Mouse (Mus musculus) cerebral cortex, adult 2 months (tissue): Measurements from ENCODE around the gene Cdc20b.

ENCODE experiments used
- WGBS: fragments of 180-500 bp; shearing (Covaris S2); methylation state at CpG from one replicate; pipeline ENCODE4 v1.1.7; 2018; 5-methylcytosine and 5-hydroxymethylcytosine counted together

The Cdc20b gene

DNA sequence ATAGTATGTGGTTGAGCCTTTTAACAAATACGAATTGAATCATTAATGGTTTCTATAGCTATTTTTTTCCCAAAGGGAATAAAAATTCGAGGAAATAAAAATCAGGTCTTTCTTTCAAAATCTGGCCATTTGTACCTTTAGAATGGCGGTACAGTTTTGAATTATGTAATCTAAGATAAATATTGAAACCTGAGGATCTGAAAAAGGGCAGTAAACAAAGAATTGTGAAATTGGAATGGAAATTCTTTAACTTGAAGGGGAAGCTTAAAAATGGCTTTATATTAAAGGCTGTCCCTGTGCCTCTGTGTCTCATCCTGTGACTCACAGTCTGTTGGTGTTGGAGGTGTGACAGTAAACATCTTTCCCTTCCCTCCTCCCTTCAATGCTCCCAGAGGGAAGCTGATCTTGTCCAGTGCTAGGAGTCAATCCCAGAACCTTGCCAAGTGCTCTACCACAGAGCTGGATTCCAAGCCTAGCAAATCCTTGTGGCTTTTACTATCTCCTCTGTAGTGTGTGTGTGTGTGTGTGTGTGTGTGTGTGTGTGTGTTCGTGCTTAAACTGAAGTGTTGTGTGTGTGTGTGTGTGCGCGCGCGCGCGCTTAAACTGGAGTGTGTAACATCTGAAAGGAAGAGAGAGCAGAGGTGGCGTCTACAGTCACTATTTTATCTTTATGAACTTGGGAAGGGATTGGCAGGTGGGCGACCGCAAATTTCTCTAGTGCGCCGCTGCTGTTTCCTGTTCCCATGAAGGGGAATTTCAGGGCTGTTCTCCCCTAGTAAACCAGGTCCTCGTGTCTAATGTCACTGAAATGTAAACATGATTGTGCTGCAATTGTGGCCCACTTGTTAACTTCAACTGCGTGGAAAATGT lies 11.4 kb upstream of the Cdc20b start:
- whole genome bisulfite sequencing: 87% methylated on average over 17 of the region's 17 CpGs

DNA sequence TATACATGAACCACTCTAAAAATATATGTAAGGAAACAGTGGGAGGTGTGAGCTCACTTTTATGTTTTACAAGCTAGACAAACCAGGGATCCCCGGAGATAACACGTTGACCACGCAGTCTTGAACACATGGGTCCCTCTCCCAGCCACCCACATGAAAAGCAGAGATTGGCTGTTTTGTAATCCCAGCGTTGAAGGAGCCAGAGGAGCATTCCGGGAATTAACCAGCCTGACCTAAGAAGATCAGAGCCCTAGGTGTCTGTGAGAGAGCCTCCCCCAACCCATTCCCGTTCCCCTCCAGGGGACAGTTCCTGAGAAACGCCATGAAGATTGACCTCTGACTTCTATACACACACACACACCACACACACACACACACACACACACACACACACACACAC lies 3.6 kb upstream of the Cdc20b start:
- 6% methylated on average over 7 of the region's 7 CpGs for WGBS

DNA sequence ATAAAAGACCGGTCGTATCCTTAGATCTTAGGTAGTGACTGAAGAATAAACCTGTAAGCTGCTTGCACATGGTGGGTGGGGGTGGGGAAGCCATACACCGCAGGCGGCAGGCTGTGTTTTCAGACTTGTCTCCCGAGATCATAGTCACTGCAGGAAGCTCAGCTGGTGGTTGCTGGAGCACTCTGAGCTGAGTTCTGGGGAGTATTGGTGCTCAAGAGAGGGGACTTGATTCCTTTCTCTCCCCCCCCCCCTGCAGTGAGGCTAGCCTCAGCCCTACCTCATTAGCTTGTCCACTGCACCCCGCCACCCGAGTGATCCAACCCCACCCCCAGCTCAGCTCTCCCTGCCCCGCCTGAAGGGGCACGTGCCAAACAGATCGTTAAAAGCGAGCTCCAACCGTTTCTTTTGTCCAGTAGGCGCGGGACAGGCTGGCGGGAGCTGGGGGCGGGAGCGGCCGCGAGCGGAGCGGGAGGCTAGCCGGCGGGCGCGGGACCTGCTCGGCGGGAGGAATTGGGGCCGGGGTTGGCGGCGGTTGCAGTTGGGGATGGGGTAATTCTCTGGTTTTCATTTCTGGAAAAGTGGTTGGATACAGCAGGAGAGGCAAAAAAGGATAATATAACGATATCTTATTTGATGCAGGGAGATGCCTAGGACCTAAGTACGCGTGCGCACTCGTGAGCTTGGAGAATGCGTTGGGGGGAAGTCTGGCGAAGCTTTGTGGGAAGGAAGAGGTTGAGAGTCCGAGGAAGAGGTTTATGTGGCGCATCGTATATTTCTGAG lies 2.9 kb upstream of the Cdc20b start:
- WGBS: 1% methylated on average over 40 of the region's 40 CpGs

DNA sequence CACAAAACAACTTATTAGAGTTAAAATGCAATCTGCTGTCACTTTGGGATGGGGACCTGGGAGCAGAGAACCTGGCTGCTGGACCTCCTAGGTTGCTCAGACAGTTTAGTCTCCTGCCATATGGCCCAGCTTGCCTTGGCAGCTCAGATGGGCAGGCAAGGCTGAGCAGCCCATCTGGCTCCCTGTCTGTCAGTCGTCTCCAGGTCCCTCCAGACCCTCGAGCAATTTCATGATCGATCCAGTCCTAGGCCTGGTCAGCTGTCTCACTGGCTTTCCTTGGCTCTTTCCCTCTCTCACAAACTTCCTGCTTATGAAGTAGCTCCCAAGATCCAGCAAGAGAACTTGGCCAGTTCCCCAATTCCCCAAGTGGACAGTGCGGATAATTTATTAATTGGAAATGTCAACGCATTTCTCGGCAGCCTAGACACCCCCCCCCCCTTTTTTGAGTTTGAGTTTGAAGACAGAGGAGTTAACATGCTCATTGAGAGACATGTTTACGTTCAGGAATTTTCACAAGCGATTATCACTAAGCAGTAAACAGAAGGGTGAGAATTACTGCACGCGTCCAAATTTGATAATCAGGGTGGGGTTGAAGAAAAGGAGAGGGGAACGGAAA lies 532 bp upstream of the Cdc20b start:
- WGBS: 16% methylated on average over 11 of the region's 11 CpGs

DNA sequence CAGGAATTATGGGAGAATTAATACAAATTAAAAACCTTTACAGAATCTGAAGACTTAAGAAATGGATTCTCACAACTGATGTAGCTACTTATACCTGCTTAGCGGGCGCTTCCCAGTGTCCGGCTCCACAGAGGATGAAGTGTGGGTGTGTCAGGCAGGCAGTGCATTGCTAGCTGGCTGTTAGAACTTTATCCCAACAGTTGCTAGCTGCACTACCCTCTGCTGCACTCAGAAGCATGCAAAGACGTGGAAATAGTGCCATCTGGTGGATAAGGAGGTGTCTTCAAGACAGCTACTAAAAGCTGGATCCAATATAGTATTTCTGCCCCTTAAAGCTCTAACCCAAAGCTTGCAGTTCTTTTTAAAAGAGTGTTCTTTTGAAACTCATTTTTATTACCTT lies 941 bp downstream of the Cdc20b start:
- WGBS: 0% methylated on average over 4 of the region's 4 CpGs

DNA sequence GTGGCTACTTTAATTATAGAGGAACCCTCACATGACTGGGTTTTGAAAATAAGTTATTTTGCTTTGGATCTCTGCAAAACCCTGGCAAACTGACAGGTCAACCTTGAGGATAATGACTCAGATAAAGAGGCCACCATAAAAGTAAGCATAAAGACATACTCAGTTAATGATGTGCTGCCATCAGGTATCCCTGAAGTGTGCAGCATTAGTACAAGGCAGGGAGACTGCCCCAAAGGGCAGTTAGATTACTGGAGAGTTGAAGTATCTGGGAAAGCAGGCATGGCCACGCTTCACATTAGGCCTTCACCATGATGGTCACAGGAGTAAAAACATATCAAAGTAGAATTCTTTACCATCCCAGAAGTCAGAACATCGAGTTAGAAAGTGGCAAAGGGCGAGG lies 10.0 kb downstream of the Cdc20b start:
- WGBS: 80% methylated on average over 3 of the region's 3 CpGs

DNA sequence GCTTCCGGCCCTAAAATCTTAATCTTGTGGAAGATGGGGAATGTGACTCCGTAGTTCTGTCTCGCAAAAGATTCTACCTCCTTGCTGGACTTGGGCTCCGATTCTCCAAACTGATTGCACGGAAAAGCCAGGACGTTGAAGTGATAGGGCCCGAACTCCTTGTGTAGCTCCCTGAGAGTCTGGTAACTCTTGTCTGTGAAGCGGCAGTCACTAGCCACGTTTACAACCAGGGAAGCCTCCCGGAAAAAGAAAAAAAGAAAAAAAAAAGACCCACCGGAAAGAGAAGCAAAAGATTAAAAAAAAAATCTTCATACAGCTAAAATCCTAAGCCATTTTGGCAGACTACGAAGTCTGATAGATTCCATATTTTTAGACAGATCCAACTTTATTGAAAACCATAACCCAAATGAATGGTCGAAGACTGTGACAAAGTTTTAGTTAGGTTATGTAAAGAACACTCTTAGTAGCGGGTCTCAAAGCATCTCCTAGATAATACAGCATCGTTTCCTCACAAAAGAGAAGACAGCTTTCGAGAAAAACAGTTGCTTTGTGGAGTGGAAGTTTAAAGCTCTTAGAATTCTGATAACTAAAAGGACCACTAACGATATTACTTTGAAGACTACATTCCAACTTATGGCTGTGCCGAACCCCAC lies 10.7 kb downstream of the Cdc20b start:
- WGBS: 44% methylated on average over 18 of the region's 18 CpGs

DNA sequence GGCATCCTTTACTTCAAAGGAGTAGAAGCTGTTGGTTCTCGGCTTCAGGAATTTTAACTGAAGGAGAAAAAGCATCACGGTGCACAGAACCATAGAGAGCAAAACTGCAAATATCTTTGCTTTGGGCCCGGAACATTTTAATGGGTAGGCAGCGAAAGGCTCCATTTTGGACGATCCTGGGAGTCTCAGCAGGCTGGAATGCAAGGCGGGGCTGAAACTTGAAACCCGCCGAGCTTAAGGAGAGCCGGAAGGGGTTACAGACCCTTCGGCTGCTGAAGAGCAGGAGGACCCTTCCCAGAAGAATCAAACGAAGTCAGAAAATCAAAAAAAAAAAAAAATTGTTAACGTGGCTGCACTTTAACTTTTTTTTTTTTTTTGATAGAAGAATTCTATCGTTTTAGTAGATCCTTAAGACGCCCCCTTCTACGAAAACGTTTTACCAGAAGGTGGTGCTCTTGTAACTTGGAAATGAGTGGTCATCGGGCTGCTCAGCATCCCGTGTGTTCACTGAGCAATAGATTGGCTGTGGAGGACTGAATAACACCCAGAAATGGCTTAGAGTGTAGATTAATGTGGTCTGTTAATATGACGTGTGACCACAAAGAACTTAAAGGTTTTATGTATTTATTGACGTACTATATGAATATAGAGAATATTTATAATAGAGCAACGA lies 11.4 kb downstream of the Cdc20b start, which contains the start of gene Gpx8:
TSS of gene Gpx8 (minus strand) at position 200 of the 673 bp plus-strand sequence.
- 2% methylated on average over 21 of the region's 21 CpGs for WGBS

DNA sequence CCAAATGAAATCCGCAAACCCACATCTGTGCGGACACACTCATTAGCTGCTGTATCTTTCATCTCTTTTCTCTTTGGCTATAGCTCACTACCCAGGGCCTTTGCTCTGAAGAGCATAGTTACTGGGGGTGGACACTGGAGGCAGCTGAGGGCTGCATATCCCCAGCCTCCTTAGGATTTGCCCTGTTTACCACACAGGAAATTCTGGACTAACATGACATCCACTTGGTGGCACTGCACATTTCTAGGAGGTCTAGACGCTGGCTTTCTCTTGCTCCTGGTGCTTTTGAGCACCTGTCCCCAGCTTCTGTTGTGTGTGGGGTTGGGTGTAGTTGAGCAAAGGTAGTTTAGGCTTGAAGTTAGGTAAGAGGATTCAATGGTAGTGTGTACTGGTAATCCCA lies 12.7 kb downstream of the Cdc20b start:
- 70% methylated on average over 3 of the region's 3 CpGs for WGBS

DNA sequence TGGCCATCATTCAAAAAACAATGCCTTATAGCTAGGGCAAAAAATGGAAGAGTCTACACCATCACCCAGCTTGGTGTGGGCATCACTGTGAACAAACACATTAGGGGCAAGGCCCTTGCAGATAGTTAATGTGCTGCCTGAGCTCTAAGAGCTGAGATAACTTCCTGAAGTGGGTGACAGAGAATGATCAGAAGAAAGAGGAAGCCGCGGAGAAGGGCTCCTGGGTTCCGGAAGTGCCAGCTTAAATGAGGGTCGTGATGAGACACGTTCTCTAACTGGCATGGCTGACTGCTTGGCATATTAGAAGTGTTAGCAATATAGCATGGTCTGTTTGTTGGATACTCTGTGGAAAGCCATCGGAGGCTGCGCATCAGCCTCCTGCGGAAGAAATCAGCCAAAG lies 19.3 kb downstream of the Cdc20b start:
- 94% methylated on average over 8 of the region's 8 CpGs for WGBS

DNA sequence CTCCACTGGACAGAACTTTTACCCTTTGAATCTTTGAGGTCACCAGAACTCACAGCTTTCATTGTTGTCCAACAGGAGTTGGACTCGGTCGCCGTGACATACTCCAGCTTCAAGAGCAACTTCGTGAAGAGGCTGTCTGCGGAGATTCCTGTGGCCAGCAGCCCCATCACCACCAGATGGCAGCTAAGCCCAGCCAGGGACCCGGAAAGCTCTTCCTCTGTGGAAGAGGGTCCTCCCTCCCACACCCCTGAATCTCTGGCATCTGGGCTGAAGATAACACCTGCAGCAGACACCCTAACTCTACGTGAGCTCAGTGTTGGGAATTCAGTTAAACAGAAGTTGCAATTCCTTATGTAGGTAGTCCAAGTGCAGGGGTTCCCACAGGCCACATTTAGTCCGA lies 20.9 kb downstream of the Cdc20b start:
- 51% methylated on average over 8 of the region's 8 CpGs for WGBS

DNA sequence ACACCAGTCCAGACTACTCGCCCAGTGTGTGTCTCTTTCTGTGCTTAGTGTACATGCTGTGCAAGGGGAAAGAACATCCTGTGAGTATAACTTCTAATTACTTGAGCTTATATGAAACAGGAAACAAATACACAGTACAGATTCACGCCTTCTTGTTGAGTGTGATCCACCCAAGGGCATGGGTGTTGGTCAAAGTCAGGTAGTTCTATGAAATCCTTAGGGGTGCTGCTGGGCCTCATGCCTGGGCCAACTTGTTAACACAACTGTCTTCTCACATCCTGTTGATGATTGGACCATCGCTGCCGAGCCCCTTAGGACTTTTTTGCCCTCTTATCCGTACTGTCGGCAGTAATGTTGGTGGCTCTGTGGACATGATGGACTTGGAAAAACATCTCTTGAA lies 26.8 kb downstream of the Cdc20b start:
- WGBS: 87% methylated on average over 6 of the region's 6 CpGs

DNA sequence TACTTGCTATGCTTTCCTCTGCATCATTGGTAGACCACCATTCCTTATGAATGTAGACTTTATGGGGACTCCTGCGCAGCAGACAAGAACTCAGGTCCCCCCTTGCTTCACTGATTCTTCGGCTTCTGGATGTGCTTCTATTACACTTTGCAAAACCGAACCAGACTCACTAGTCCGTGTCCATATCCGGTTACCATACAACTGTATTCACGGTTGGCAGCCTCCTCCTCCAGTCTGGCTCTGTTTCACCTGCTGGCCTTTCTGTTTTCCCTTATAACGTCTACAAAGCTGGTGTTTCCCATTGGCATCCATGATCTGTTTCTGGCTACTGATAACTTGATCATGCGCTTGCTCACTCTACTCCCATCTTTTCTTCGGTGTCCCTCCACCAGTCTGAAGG lies 29.6 kb downstream of the Cdc20b start:
- 86% methylated on average over 9 of the region's 9 CpGs for WGBS

DNA sequence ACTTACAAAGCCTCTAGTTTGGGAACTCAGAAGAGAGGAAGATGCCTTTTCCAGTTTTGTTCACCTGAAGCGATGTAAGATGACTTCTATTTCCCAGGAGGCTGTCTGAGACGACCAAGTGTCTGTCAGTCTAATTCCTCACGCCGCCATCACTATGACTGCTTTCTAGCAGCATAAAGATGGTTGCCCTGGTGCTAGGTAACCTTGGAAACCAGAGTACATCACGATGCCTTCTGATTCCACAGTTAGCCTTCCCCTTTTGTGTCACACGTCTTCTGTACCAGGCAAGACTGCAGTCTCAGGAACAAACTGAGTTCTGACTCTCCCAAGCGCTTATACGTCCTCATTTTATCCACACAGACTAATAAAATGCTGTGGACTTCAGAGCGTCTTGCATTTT lies 44.1 kb downstream of the Cdc20b start:
- 63% methylated on average over 9 of the region's 9 CpGs for WGBS

DNA sequence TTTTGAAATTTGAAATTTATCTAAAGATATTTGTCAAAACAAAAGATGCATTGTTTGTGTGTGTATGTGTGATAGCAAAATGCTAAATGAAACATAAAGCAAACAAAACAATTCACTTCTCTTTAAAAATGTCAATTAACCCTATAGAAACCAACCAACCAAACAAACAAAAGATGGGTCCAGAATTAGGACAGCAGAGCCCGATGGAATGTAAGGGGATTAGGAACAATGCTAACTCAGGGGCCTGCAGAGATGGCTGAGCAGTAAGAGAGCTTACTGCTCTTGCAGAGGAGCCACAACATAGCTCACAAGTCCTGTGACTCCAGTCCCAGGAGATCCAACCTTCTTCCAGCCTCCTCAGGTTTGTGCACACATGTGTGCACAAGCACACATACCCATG lies 47.2 kb downstream of the Cdc20b start:
- 38% methylated on average over 1 of the region's 1 CpGs for WGBS

DNA sequence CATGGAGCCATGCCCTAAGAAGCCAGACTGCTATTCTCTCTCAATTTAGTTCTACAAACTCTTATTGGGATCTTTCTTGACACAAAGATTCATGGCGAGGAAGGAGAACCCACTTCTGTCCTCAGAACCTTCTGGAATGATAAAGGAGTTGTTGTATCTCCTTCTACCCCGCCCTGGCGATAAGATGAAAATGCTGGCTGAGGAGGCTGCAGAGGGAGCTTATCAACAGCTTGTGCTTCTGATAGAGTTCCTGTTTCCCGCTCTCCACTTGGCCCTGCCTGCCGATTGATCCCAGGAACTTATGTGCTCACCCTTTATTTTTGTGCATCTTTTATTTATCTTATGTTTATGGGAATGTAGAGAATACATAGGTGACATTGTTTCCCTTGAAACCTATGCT lies 49.8 kb downstream of the Cdc20b start:
- WGBS: 83% methylated on average over 5 of the region's 5 CpGs

DNA sequence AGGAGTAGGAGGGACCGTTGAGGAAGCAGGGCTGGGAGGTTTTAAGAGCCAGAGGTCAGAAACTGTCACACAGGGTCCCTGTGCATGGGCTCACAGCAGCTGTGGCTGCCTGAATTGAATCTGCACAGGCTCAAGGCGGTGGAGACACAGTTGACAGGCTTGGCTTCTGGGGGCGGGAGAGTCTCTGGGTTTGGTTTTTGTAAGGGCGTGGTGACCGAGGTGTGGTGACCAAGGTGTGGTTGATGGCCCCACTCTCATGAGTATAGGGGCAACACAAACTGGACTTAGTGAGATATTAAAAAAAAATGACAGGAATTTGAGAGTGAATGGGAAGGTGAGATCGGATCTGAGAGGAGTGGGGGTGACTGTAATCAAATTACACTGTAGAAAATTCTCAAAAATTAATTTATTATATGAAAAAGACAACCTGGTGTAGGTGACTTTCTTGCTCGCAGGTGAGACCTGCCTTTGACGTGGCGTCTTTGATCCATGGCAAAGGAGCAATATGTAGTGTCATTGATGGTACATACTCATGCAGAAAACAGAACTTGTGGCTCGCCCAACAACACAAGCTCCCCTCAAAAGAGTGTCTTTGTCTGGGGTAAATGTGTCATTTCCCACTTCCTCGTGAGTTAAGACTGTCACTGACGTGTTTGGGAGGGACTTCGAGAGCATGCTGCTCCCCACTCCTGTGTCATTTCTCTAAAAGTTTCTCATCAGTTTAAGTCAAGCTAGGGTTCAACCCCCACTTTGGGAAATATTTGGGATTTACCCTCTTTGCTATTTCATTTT lies 52.5 kb downstream of the Cdc20b start:
- WGBS: 87% methylated on average over 13 of the region's 13 CpGs

DNA sequence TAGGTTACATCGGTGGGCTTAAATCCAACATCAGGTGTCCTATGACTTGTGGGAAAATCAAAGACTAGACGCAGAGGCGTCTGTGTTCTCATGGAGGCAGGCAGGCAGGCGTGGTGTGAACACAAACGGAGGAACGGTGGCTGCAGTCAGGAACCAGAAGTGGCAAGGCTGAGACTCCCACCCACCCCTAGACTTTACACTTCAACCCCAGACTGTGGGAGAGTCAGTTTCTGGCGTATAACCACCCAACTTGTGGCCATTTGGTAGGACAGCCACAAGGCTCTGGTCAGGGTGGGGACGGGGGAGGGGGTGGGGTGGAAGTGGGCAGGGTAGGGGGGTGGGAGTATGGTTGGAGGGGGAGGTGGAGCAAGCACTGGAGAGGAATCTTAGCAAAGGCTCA lies 55.6 kb downstream of the Cdc20b start:
- 75% methylated on average over 8 of the region's 8 CpGs for WGBS

DNA sequence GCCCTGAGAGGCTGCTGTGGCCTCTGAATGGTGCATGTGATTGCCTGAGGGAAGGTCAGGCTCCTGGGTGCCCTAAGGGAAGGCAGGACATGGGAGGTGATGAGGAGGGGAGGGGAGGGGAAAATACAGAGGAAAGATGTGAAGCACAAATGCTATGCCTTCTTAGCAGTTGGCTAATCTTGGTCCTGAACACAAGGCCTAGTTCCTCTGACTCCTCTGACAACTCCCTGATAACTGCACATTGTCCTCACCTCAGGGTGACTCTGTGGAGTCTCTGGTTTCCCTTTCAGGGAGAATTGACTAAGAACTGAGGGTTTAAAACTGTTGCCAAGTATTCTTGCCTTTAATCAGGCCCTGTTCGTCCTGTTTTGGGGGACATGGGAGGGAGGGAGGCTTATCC lies 59.7 kb downstream of the Cdc20b start:
- WGBS: 79% methylated on average over 1 of the region's 1 CpGs

DNA sequence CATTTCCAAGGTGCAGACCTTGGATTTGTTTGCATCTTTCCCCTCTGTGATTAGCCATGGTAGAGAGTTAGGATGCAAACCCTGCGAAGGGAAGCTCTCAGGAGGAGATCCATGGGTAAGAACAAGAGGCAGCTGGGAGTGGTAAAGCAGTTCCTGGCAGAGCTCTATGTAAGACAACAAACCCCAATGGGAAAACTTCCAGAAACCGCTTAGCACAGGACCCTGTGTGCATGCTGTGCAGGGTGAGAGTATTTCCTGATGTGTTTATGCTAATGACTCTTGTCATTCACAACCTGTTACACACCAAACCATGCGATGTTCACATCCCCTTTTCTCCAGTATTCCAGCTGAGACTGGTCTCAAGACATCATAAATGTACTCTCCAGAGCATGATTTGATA lies 62.1 kb downstream of the Cdc20b start:
- WGBS: 75% methylated on average over 3 of the region's 3 CpGs

DNA sequence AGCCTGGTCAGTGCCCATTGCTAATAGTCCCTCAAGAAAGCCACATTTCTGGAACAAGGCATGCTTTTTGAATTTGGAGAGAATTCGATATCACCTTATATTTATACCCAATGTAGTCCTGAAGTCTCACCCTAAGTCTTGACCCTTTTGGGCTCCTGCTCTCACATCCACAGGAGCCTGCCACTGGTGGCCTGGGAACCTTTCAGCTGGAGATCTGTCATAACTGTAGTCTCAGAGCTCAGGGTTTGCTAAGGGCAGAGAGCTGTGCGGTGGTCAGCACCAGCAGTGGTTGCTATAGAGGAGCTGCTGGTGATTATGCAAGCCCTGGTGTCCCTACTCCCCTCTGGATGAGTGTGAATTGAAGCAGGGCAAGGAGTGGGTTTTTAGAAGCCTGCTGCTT lies 63.5 kb downstream of the Cdc20b start:
- WGBS: 90% methylated on average over 2 of the region's 2 CpGs
